Mouse (Mus musculus) heart, postnatal 10 days (tissue): ENCODE data around the gene Dab1. TPM values are rescaled to one million over a fixed set of nuclear protein-coding genes. Genes with fewer than 3 reads are reported as not detected.

Experiments
- DNase-seq, 2 experiments: peaks; one replicate each; pipeline ENCODE4 v3.0.0; 2021
- intact Hi-C: fragments of 180-260 bp; cut with DNase I; formaldehyde crosslinking; loops from one replicate; pipeline ENCODE4 v1.15.1; 2025
- total RNA-seq, 2 experiments: library from RNA; stranded (reverse); gene quantifications; 2 replicates each; pipeline ENCODE4 v1.2.3; 2021

Dab1 gene
- total RNA-seq, 2 experiments from 2014 or later, result 0.40 to 0.43 TPM

DNA sequence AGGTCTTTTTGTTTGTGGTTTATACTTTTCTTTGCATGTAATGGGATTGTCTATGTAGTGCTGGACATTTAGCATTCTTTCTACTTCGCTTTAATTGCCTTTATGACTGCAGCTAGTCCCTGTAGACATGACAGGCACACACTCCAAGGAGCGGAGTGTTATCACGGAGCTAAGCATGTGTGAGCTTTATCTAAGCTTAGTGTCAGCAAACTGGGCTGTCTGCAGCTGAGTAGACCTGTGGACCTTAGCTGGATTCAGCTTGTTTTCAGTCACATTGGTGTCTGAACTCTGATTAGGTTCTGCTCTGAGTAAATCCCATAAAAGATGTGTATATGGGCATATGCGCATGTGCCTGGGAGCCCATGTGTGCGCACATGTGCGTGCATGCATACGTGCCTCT, 810.0 kb downstream of the Dab1 start:
- DNase-seq, result no peak
- intact Hi-C loops, result no loop called here

DNA sequence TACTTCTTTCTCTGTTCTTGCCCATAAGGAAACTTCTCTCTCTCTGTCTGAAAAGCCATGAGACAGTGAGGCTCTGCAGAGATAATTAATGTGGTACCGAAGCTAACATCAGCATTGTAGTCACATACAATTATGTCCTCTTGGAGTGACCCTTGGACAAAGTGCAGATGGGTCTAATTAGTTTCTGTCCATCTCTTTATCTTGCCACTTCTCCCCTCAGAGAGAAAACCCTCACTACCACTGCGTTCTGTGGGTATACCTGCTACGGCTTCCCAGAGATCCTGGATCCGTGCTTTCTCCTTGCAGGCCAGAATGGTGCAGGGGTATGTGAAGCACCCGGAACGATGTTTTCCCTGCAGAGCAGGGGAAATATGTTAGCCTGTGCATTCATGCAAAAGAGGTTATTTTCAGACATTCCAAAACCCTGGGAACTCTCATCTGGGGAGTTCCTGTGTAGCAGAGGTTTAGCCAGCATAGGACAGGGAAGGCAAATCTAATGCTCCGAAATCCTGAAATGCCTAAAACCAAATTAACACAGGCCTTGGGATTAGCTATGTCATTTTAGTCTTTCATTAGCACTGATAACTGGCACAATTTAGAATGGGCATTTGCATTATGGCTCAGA, 812.2 kb downstream of the Dab1 start:
- DNase-seq, result no peak
- intact Hi-C loops, result no loop called here

DNA sequence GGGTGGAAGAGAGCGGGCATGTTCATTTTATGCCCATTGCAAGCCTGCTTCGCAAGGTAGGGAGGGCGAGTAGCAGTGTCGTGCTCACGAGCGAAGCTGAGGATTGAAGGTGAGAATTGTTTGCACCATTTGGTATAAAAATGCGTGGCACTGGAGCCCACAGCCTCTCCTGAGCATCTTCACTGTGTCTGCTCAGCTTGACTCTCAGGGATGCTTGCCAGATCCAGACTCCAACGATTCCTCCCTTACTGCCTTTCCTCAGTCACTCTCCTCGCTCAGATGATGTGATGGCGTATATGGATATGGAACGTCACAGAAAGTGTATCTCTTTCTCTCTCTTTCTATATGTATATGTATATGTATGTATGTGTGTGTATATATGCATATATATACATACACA, 813.0 kb downstream of the Dab1 start:
- intact Hi-C loops, result no loop called here
- no peak for DNase-seq

DNA sequence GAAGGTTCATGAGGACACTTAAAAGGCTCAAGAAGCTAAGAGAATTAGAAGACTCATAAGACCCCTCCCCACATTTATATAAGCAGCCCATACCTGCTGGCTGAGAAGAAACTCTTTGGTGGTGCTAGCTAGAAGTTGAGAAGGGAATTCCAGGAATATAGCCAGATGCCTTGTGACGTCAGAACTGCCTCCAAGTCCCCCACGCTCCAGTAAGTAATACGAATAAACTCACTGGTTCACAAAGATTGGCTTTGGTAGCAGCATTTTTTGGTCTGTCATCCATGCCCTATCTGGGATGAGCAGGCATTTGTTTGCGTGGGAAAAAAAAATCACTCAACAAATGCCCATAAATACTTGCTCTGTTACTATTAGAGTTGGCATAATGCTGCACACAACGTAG, 816.6 kb downstream of the Dab1 start:
- DNase-seq, result no peak
- intact Hi-C loops, result no loop called here

DNA sequence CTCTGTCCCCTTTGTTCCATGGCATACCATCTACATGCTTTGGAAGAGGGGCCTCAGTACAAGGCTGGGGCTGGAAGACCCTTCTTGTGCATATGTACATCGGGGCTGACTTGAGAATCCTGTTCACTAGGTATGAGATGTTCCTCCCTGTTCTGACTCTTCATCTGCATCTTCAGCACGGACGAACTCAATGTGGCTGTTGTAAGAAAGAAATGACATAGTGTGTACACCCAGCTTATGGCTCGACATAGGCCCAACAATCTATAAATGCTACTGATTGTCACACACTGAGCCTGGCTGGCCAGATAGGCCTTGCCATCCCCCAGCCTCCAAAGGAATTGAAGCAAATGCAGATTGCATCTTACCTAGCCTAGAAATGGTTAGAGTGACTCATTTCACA, 817.3 kb downstream of the Dab1 start:
- DNase-seq, result no peak
- intact Hi-C loops, result no loop called here

DNA sequence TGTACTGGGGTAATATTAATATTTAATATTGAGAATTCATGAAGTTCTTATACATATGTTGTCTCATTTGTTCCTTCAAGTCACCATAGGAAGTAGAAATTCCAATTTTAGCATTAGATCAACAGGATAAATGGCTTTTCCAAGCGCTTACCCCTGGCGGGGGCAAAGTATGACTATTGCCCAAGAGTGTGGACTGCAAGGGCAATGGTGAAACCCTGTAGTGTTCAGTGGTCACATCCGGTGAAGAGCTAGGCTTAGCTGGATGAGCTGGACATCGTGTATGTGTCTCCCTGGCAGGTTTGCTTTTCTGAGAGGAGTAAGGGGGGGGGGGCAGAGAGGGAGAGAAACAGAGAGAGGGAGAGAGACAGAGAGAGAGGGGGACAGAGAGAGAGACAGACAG, 819.6 kb downstream of the Dab1 start:
- intact Hi-C loops, result no loop called here
- no peak for DNase-seq

DNA sequence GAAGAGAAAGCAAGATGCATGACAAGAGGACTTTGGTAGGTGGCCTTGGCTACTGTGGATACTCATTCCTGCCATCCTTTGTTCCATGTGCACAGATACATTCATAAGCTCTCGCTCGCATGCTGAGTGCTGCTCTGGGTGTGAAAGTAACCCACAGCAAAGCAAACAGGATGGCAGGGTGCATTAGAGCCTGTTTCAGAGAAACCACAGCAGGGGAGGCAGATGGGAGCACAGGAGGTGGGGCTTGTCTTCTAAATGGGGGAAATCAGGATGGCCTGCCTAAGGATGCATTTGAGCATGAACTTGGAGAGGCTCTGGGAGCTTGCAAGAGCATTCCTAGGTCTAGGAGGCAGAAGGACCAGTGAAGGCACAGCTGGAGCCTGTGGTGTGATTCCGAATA, 820.5 kb downstream of the Dab1 start:
- intact Hi-C loops, result no loop called here
- no peak for DNase-seq

DNA sequence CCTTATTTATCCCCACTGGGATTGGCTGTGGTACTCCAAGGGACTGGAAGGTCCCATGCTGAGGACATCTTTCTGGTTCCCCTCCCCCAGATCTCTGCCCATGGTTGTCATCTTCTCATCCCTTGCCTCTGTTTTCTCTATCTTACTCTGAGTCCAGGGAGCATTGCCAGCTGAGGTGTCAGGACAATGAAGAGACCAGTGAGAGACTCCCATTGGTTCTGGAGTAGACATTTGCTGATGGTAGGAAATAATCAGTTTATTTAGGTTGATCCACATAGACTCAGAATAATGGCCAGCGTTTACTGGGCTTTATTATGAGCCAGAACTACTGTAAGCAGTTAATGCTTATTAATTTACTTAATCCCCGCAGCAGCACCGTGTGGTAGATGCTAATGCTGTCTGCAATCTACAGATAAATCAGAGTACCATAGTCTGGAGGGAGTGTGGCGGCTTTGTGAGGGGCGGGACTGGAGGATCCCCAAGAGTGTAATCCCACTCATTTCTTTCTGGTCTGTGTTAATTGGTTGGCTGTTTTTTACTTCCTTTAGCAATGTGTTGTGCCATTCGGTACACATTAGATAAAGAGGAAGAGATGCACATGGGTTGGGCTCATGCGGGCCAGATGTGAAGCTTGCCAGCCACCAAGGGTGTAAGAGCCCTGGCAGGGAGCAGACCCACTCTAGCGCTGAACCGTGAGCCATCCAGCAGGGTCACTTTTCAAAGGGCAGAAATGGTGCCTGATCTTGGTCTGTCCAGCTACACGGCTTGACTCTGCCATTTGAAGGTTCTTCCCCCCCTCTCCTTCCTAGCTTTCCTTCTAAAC, 824.0 kb downstream of the Dab1 start:
- intact Hi-C loops, result no loop called here

DNA sequence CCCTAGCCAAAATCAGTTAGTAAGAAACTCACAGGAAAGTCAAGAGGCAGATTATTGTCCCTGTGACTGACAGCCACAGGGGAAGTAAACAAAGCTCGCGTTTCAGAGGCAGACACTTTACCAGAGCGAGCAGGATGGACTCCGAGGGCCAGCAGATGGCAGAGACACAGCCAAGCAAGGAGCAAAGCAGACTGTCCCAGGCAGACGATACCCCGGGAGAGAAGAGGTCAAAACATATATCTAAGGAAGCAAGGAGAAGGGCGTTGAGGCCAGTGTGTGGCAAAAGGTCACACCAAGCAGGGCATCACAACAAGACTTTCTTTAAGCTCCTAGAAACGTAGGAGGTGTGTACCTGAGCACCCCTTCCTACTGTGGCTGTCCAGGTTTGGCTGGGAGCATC, 824.6 kb downstream of the Dab1 start:
- intact Hi-C loops, result no loop called here
- no peak for DNase-seq

More for the DNA sequence above, 824.0 kb downstream of the Dab1 start:
- DNase-seq, result no peak

DNA sequence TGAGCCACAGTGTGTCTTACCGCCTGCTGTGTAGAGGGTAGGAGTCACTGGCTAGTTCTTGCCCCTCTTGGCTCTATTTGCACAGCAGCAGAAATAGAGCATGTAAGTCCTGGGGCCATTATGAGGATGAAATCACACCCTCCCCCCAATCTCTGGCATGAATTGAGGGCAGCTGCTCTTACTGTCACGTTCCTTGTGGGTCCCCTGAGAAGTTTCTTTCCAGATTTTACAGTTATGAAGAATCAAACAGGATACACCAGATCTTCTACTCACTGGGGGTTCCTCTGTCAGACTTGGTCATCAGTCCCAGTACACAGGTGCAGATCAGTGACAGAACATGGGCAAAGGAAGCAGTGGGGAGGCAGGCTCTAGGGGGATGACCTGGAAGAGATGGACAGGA, 825.8 kb downstream of the Dab1 start:
- no peak for DNase-seq
- intact Hi-C loops, result no loop called here

DNA sequence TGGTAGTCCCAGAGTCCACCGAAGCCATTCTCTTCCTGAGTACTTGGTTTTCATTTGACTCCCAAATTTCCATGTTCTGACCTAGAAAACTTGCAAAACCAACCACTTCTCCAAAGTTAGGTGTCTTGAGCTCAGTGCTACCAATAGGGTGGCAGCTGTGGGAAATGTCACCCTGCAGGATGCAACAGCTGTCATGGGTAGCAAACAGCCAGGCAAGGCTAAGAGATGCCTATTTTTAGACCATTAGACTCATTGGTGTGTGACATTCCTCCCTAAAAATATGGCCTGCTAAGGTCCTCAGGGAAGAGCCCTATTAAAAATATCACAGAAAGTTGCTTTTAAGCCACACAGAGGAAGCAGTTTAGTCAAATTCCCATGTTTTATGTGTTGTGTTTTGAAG, 829.0 kb downstream of the Dab1 start:
- DNase-seq, result no peak
- intact Hi-C loops, result no loop called here

DNA sequence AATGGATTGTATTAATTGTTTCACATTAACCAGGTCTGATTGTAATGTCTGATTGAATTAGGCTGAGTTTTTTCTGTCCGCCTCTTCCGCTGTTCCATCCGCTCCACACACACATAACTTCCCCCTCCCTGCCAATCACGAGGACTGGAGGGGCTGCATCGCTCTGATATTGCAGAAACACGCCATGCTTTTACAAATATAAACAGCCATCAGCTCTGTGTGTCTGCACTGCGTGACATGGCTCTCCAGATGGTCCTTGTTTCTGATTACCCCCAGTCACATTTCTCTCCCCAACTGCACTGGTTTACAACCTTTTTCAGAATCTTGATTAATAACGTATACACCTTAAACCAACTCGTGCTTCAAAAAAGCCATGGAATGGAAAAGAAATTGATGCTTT, 831.5 kb downstream of the Dab1 start:
- DNase-seq, result no peak

DNA sequence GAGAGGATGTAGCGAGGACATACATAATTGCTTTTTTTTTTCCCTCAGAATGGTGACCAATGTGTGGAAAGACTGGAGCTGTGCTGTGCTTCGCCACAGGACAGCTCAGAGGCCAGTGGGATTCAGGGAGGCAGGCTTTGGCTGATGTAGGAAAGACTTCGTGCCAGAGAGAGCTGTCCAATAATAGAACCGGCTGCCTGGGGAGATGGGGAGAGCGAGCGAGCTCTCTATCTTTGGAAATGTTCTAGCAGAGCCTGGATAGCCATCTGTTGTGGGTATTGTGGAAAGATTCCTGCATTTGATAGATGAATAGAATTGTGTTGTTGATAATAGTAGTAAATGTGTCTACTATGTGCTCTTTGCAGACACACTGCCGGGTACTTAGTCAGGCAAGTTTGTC, 833.4 kb downstream of the Dab1 start:
- peak; percentile 21 for DNase-seq

More for the DNA sequence above, 831.5 kb downstream of the Dab1 start:
- intact Hi-C loops, result no loop called here

DNA sequence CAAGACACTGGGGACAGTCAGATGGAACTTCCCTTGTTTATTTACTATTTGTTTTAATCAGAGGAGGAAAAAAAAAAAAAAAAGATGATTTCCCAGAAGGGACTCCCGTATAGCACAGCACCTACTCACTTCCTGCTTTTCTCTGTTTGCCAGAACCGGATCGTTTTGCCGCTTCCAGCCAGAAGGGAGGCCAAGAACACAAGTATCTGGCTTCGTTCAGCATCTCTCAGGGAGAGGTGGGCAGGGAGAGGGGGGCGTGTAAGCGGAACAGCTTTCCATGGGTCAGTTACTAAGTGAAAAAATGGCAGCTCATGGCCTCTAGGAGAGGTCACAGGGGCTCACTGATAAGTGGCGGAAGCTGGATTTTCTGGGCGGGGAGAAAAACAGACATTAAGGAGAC, 836.0 kb downstream of the Dab1 start:
- intact Hi-C loops, result no loop called here
- DNase-seq, result no peak

More for the DNA sequence above, 833.4 kb downstream of the Dab1 start:
- intact Hi-C loops, result no loop called here

DNA sequence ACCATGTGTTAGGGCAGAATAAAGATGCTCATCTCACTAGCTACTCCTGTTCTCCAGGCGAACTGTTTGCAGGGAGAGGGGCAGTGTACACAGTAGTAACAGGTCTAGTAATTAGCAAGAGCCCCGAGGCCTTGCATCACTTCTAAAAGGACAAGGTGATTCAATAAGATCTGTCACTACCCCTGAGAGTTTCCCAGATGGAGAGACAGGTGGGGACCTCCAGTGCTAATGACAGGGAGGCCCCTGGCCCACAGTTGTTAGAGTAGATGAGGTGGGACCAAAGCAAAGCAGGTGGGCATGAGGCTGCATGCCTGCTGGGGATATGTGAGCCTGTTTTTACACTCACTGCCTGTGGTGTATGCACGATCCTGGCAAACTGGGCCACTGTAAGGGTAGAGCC, 836.6 kb downstream of the Dab1 start:
- no peak for DNase-seq
- intact Hi-C loops, result no loop called here

DNA sequence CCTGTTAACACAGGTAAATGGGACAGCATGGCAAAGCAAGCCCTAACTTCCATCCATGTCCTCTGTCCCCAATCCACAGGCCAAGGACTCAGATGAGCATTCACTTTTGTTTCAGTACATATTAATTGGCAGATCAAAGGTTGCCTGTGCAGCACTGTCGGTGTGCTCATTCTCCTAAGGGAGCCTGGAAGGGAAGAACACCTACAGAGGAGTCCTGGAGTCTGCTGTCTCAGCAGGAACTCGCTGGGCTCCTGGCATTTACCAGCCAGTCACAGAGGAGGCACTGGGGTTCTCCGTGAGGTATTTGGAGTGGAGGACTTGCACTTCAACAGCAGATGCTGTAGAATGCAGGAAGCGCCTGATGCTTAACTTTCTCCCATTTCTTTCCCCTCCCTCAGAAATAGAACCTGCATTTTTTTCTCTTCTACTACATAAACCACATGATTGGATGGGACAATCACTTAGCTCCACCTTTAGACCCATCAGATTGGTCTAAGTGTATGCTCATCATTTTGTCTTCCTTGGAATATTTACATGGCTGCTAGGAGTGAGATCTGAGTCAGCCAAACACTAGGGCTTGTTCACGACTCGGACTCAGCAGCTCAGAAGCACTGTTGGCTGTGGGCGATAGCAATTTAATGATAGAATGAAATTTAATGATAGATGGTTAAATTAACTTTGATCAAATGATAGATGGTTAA, 837.2 kb downstream of the Dab1 start:
- intact Hi-C loops, result no loop called here
- no peak for DNase-seq

DNA sequence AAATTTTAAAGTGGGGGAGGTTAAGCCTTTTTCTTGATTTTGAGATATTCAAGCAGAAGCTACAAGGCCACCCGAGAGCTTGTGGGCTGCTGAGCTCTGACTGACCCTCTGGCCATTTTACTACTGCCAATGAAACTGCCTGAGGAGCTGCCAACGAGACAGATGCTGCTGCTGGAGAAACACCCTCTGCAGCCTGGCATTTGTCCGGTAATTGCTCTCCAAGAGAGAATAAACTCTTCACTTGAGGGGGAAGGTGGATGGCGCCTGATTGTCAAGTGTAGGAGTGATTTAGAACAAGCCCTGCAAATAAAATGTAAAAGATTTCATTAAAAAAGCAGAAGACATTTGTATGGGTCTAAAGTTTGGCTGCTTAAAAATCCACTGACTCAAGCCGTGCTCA, 839.6 kb downstream of the Dab1 start:
- no peak for DNase-seq
- intact Hi-C loops, result no loop called here

DNA sequence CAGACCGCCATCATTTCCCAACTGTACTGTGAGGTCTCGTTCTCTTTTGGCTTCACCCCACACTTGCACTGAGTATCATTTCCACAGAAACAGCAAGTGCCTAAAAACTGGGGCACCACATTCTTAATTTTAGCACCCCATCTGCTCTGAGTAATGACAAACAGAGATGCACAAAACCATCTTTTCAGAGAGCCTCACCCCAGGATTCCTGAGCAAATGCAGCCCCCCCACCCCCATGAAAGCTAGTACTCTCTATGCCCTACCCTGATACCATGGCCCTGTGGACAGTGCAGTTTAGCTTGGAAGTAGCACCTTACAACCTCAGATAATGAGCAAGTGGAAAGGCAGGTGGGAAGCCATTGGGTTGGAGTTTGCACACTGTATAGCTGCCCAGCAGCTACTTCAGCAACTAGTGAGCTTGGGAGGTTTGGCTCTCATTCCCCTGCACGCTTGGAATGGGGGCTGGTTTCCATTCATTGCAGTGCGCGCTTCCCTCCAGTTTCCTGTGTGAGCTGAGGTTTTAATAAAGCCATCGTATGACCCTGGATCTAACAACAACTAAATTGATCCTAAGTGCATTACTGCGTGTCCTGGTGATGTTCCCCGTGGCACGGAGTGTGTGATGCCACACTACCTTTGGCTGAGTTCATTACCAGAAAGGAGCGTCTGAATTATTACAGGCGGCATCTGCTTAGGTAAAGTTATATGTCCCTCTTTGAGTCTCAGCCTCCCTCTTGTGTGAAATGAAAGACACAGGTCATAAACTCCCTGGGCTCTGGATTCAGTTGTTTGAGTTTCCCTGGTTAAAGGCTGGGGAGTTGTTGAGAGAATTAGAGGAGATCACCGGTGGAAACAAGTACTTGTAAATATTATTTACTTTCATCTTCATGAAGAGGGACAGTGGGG, 842.2 kb downstream of the Dab1 start:
- no peak for DNase-seq

DNA sequence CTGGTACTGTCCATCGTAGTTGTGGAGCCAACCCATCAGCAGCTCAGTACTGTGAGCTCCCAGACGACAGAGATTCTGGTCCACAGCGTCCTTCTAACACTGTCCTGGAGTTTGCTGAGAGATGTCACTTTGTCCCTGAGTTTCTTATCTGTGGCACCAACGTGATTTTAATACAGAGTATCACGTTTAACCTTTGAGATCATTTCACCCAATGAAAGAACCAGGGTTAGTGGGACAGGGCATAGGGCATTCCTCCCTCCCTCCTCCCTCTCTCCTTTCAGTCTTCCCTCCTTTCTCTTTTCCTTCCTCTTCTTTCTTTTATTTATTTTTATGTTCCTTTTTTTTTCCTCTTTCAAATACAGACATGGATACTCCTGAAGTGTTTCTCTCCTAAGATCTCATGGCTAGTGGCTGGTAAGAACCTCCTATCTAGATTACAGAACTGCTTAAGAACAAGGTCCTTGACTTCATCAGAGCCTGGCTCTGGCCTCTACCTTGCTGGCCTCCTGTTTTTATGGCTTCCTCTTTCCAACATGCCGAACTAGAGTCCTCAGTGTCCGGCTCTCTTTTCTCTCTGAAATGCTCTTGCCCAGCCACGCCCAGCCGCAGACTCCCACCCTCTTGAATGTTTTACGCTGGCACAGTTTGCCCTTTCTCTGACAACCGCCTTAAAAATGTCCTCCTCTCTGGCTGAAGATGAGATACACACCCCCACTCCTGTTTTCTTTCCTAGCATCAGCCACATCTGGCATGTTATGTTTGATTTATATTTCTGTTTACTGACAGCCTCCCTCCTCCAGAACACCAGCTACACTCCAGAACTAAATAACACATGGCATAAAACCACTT, 844.0 kb downstream of the Dab1 start:
- intact Hi-C loops, result no loop called here

More for the DNA sequence above, 842.2 kb downstream of the Dab1 start:
- intact Hi-C loops, result no loop called here

DNA sequence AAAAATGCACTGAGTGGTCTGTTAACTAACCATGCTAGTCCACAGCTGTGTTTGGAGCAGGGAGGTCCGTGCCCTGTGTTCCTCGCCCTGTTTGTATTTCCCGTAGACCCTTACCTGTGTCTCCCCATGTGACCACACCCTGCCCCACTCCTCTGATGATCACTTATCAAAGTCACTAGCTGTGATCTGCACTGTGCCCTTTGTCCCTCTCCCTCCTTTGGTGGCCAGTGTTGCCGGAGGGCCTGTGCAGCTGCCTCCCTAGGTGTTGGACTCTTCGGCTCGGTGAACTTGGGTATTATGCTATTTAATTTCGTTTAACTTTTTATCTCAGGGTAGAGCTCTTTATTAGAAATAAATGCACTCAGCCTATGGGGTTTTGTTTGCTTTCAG, 844.6 kb downstream of the Dab1 start:
- intact Hi-C loops, result no loop called here
- no peak for DNase-seq

More for the DNA sequence above, 844.0 kb downstream of the Dab1 start:
- DNase-seq, result no peak
